Mouse (Mus musculus) liver, adult 2 months (tissue): Measurements from ENCODE around the gene Papln.

Source experiments
- CTCF ChIP-seq: fragments of 200-500 bp; IDR thresholded peaks from 2 replicates; pipeline ENCODE4 v1.5.1; 2011; ENCODE audit warnings: low read depth, low read length, control low read depth
- POLR2A ChIP-seq: fragments of 200-500 bp; IDR thresholded peaks from 2 replicates; pipeline ENCODE4 v1.6.1; 2011; ENCODE audit warnings: low read length, control low read depth; ENCODE audit not compliant: insufficient read depth; ENCODE audit errors: extremely low read depth

- no peak for TF ChIP-seq CTCF
- TF ChIP-seq POLR2A: no peak
Observed at GRCm38 (mm10) chr12:83782669-83783068, 19.2 kb downstream of the Papln start.
